Mouse (Mus musculus) frontal cortex, postnatal 25 days (tissue): ENCODE measurements around the gene Exoc3l2.

Experiments used
- DNase-seq, 2 experiments: peaks; one replicate each; pipeline ENCODE4 v3.0.0; 2022; ENCODE audit warnings: low spot score in 2 of 2

Gene Exoc3l2

GRCm38 (mm10) chr7:19456628-19457027 is 6.5 kb upstream of the Exoc3l2 start:
- DNase-seq: no peak

DNA sequence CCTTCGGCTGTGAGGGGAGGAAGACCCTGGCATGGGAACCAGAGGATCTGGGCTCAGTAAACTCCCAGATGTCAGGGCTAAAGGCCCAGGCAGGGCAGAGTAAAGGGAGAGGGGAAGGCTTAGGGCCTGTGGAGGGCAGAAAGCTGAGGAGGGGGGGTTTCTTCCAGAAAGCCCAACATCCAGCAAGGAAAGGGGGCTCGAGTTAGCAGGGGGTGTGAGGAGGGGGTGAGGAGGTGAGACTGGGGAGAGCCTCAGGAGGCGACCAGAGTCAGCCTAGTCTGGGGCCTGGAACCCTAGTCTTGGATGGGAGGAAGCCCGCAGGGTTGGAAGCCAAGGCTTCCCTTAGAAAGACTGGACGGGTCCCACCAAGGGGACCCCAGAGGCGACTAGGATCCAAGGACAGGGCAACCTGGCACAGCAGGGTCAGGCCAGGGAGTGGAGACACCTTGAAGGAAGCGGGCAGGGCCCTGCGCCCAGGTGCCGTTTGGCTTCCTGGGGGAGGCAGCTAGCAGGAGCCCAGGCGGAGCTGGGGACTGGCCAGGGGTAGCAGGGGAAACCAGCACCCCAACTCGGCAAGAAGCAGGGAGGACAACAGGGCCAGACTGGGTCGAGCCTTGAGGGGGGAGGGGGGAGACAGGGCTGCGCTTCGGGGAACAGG is 5.6 kb upstream of the Exoc3l2 start:
- no peak for DNase-seq

DNA sequence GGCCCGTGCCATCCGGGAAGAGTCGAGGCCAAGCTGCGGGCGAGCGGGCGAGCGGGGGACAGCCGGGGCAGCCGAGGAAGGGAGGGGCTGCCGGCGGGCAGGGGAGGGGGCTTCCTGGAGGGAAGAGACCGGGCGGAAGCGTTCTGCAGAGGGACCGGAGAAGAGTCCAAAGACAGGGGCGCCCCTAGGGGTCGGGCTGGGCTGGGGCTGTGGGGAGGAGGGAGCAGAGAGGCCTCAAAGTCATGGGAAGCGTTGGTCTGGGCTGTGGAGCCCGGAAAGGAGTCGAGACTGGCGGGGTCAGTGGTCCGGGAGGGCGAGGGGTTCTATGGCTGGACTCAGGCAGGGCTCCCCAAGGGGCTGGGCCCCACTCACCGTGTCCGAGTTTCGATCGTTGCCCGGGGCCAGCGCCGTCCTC is 5.1 kb upstream of the Exoc3l2 start:
- peak in 1 of 2 experiments; percentile 26 for DNase-seq

DNA sequence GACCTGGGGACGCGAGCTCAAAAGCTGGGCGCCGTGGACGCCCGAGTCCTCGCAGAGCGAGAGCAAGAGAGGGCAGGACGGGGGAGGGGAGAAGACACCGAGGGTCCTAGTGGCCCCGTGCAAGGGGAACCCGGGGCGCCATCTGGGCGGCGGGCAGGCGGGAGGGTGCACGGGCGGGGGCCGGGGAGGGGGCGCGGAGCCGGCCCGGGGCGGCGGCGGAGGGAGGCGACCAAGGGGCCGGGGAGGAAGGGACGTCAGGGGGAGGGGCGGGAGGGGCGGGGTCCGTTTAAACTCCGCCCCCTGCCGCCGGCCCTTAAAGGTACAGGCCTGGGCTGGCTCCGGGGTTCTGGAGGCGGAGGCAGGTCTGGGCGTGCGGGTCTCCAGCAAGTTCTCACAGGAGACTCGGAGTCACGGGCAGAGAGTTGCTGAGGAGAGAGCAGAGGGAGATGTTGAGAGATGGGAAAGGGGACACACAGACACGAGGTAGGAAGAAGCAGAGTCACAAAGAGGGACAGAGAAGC is 4.5 kb upstream of the Exoc3l2 start, which contains the start of gene Mark4:
Gene Mark4 (minus strand): TSS at position 231 of the 521 bp plus-strand sequence.
- peak; percentile 47 to 53 for DNase-seq

GRCm38 (mm10) chr7:19459144-19459870 is 3.8 kb upstream of the Exoc3l2 start:
- DNase-seq: no peak

GRCm38 (mm10) chr7:19460500-19460899 is 2.6 kb upstream of the Exoc3l2 start:
- no peak for DNase-seq

DNA sequence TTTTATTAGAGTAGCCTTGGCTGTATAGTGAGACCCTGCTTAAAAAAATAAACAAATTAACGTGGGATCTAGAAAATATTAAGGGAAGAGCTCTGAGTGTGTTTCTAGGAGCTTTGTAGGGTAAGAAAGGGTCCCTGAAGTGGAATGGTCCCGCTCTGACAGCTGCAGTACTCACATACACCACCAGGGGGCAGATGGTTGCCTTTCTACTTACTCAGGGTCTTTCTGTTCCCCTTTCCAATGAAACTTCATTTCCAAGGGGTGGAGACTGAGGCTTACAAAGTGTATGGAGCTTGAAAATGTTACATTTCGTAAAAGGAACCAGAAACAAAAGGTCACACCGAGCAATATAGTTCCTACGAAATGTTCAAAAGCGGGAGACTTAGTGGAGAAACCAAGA is 1.6 kb upstream of the Exoc3l2 start:
- peak; percentile 73 to 78 for DNase-seq

GRCm38 (mm10) chr7:19462443-19462842 is 688 bp upstream of the Exoc3l2 start:
- DNase-seq: no peak

GRCm38 (mm10) chr7:19464367-19465307 is 1.5 kb downstream of the Exoc3l2 start:
- DNase-seq: no peak

DNA sequence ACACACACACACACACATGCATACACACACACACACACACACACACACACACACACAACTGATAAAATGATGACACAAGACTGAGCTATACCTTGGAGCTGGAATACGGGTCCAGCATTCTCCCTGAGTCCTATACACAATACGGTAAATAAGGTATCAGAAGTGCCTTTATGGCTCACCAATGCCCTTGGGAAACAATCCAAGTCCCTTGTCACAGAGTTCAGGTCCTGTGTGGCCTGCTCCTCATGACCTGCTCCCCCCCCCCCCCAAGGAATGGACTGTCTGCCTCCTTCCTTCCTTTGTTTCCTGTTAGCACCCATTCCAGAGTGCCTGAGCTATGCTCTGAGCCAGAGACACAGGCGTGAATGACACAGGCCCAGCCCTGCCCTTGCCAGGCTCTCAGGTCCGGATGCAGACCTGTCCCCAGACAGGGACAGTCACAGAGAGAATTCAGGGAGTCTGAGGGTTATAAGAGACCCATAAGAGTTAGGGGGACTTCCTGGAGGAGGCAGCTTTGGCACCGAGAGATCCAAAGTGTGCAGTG is 3.5 kb downstream of the Exoc3l2 start:
- DNase-seq: no peak

DNA sequence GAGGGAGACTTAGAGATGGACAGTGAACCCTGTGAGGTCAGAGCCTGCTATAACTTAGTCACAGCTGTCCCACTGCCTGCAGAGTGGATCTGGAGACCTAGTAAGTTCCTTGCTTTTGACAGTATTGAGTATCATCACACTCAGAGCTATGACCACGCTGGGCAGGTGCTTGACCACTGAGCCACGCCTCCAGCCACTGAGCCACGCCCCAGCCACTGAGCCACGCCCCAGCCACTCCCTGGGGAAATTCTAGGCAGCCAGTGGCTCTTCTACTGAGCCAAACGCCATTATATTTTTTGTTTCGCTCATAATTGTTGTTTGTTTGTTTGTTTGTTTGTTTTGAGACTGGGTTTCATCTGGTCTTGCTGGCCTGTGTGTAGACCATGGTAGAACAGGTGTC is 4.5 kb downstream of the Exoc3l2 start:
- no peak for DNase-seq

DNA sequence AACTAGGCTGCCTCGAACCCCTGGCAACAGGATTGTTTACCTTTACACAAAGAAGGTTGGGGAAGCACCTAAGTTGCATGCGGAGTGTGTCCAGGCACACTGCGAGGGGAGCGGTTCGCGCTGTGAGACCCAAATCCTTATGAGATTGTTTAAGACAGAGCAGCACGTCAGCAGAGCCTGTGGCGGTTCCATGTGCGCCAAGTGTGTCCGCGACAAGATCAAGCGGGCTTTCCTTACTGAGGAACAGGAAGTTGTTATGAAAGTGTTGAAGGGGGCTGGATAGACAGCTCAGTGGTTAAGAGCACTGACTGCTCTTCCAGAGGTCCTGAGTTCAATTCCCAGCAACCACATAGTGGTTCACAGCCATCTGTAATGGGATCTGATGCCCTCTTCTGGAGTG is 5.1 kb downstream of the Exoc3l2 start:
- DNase-seq: no peak

DNA sequence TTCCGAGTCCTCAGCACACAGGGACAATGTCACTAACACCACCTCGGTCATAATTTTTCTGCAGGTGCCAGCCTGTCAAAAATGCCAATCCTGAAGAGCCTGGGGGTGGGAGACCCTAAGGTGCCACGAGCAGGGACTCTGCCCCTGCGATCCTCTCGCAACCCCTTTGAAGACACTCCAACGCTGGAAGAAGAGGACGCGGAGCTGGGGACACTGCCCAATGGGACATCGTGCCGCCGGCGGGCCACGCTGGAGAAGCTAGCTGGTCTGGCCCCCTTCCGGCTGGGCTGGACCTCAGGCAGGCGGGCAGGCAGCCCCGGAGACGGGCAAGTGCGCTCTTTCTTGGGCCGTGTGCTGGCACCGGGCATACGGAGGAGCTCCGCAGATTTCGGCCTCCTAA is 6.3 kb downstream of the Exoc3l2 start:
- no peak for DNase-seq

GRCm38 (mm10) chr7:19470308-19470707 is 7.2 kb downstream of the Exoc3l2 start:
- no peak for DNase-seq

DNA sequence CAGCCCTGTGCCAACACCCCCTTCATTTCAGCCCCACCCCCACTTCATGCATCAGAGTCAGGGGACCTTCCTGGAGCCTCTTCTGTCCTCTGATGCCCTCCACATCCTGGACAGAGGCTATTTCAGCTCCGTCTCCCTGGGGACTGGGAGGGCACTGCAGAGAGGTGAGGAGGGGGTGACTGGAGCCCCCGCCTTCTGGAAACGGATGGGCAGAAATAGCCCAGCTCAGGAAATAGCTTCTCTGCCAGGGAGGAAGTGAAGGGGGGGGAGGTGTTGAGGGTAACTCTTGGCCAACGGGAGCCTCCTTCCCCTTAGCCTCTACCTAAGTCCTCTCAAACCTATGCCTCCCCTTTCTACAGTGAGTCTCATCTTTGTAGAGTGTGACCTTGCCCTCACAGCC is 9.3 kb downstream of the Exoc3l2 start:
- no peak for DNase-seq

- DNase-seq: peak; percentile 54 to 57
Measured at GRCm38 (mm10) chr7:19473875-19474443, 10.8 kb downstream of the Exoc3l2 start.

GRCm38 (mm10) chr7:19477084-19477483 is 14.0 kb downstream of the Exoc3l2 start:
- DNase-seq: no peak

DNA sequence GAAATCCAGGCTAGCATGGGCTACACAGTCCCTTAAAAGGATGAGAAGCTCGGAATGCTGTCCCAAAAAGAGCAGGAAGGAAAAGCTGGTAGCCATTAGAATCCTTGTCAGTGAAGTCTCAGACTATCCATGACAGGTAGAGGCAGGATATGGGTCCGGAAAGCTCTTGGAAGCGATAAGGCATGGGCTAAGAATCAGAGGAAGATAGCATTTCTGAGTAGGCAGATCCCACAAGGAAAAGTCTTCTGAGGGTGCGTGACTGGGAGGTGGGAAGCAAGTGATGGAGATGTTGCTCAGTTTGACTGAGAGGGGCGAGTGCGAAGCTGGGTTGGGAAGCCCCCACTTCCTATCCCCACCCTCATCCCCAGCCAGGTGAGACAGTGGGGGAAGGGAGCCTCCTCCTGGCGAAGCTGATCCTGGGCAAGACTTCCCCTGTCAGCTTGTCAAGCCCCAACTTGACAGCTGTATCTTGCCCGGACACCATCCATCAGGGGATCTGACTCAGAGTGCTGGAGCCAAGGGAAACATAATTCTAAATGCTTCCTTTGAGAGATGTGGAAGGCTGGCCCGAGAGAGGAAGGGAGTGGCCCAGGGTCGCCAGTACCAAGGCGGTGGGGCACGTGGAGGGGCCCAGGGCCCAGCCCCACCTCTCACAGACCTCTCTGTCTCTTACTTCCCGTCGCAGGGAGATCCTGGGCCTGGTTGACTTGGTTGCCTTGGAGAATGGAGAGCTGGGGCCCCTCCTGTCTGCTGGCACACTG is 14.7 kb downstream of the Exoc3l2 start:
- no peak for DNase-seq

DNA sequence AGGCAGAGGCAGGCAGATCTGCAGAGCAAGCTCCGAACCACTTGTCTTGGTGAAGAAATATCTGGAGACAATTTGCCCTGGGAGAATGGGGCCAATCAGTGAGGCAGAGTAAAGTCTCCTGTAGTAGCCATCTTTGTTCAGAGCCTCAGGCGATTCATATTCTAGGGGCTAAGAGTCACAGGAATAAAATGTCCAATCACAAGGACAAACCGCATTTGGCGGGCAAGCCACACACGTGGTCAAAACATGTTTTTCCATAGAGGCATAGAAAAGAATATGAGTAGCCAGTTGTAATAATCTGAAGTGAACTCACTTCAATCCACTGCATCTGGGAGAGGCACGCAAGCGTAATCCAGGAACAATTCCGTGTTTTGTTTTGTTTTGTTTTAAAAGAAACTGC is 20.1 kb downstream of the Exoc3l2 start:
- no peak for DNase-seq

DNA sequence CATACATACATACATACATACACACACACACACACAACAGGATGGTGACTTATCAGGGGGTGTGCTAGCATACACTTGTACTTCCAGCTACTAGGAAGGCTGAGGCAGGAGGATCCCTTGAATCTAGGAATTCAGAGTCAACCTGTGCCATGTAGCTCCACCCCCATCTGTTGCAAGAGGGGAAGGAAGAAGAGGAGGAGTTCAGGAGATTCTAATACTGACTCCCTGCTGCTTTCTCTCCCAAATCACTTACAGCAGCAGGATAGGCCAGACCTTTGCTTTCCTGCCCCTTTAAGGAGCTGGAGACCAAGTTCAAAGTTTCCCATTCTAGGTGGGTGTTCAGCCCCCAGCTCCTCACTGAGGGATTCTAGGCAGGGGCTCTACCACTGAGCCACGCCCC is 22.4 kb downstream of the Exoc3l2 start:
- no peak for DNase-seq

DNA sequence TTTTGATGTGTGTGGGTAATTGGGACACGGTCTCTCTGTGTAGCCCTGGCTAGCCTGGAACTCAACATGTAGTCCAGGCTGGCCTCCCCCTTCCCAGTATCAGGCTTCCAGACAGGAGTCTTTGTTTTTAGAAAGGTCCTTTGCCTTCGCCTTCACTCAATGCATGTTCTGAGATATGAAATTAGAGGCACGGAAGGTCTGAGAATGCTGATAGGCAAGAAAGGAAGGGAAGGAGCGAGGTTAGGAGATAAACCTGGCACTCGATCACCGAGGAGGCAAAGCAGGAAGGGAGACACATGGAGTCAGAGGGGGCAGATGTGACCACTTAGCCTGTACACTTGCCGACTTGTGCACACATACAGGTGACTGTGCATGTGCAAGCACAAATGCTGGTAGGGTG is 23.4 kb downstream of the Exoc3l2 start:
- DNase-seq: no peak
